Mouse (Mus musculus): ENCODE results near the gene Mink1. TPM values are rescaled to one million over a fixed set of nuclear protein-coding genes. Genes with fewer than 3 reads are reported as not detected.

Mink1 gene
- polyA plus RNA-seq, 1 experiment from 2014 or later: 12.5 TPM

DNA sequence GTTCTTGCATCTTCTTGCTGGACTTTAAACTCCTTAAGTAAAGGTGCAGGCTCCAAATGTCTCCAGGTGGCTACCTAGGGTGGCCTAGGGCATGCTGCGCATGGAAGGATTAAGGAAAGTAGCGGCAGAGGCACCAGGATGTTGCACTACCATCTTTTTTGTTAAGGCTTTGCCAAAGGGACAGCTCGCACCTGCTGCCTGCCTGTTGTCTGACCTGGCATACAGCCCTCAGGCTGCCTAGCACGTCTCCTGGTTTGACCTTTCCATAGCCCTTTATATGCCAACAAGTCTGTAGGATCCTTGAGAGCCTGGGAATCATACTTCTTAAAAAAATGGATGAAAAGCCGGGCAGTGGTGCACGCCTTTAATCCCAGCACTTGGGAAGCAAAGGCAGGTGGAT is 80.4 kb downstream of the Mink1 start:
- no peak overlapping the region for H3K9ac ChIP-seq (ENCODE audit: low read length)
- WGBS: 90% methylated on average over 6 of the region's 6 CpGs
- no peak for ATAC-seq (ENCODE audit: insufficient read depth, low FRiP score)

DNA sequence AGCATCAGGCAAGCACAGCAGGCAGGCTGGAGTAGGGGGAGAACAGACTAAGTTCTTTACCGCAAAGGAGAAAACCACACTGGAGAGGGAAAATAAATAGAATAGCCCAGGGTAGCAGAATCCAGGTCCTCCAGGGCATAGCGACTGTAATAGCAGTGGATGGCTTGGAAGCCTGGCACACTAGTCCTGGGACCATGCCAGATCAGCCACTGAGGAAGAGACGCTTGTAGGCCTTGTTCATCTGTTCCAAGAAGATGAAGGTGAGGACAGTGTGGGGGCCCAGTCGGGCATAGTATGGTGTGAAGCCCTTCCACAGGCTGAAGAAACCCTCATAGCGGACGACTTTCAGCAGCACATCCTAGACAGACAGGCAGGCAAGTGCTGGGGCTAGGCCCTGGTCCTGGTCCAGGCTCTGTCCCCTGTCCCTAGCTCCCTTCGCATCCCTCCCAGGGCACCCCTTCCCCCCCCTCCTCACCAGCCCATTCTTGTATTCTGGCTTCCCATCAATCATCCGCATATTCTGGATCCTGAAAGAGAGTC is 82.0 kb downstream of the Mink1 start:
- Histone ChIP-seq H3K27me3 (ENCODE audit: control insufficient read depth, insufficient read depth, low read length) (no peaks in the 10 kb centered on the region), H3K4me3 (replicated peaks; ENCODE audit: low read length) (no peak overlapping the region), H3K9ac (ENCODE audit: low read length) (no peak overlapping the region), H3K4me1 (ENCODE audit: control insufficient read depth, insufficient read depth, low read length) (peaks cover 29% of the 10 kb centered on the region), H3K36me3 (ENCODE audit: control insufficient read depth, insufficient read depth, low read length) (peaks cover 12% of the 10 kb centered on the region), H3K9me3 (replicated peaks; ENCODE audit: control insufficient read depth, low read length) (no peaks in the 10 kb centered on the region), H3K27ac (ENCODE audit: low read length) (no peak overlapping the region), H3K4me2 (ENCODE audit: low read depth, low read length) (no peak overlapping the region)
- ATAC-seq (ENCODE audit: insufficient read depth, low FRiP score): no peak
- 94% methylated on average over 8 of the region's 8 CpGs for WGBS

More for the DNA sequence above, 80.4 kb downstream of the Mink1 start:
- Histone ChIP-seq H3K9me3 (replicated peaks; ENCODE audit: control insufficient read depth, low read length) (no peaks in the 10 kb centered on the region), H3K4me3 (replicated peaks; ENCODE audit: low read length) (no peak overlapping the region), H3K27ac (ENCODE audit: low read length) (no peak overlapping the region), H3K27me3 (ENCODE audit: control insufficient read depth, insufficient read depth, low read length) (no peaks in the 10 kb centered on the region), H3K4me1 (ENCODE audit: control insufficient read depth, insufficient read depth, low read length) (peaks cover 17% of the 10 kb centered on the region), H3K36me3 (ENCODE audit: control insufficient read depth, insufficient read depth, low read length) (0 out of 2 replicates have a peak, but pooled peaks cover 6% of the 10 kb centered on the region), H3K4me2 (ENCODE audit: low read depth, low read length) (no peak overlapping the region)

DNA sequence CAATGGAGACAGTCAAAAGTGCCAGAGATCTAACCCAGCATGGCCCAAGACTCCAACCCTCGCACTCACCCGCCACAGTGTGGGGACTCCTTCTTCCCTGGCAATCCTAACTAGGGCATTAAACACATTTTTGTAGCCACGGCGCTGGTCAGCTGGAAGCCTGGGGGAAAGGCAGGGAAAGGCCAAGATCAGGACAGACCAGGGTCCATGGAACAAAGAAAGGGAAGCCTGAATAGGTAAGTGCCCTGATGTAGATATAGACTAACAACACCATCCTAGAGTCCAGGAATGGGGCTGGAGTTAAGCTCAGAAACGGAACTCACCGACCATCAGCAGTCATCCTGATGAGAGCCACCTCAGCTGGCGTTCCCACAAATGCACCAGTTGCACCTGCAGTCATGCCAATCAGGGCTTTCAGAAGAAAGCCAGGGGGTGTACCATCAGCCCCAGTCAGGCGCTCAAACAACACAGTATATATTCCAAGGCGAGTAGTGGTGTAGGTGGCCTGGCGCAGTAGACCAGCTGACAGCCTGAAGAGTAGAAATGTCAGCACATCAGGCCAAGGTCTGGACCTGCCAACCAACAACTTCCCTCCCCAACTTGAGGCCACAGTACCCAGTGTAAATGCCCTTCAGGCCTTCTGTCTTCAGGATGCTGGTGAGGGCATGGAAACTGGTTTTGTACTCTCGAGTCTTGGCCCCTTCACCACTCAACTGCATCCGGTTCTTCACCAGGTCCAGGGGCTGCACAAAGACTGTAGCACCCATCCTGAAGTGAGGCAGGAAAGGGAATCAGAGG is 83.0 kb downstream of the Mink1 start:
- Histone ChIP-seq H3K4me1 (ENCODE audit: control insufficient read depth, insufficient read depth, low read length) (peaks cover 34% of the 10 kb centered on the region), H3K27me3 (ENCODE audit: control insufficient read depth, insufficient read depth, low read length) (no peaks in the 10 kb centered on the region), H3K9ac (ENCODE audit: low read length) (peak overlapping the region; percentile 85), H3K4me2 (ENCODE audit: low read depth, low read length) (peak overlapping the region; percentile 81), H3K36me3 (ENCODE audit: control insufficient read depth, insufficient read depth, low read length) (peaks cover 13% of the 10 kb centered on the region), H3K4me3 (replicated peaks; ENCODE audit: low read length) (peak overlapping the region; percentile 59), H3K9me3 (replicated peaks; ENCODE audit: control insufficient read depth, low read length) (no peaks in the 10 kb centered on the region), H3K27ac (ENCODE audit: low read length) (peak overlapping the region; percentile 93; the same call in 1 of the 2 replicates)
- no peak for ATAC-seq (ENCODE audit: insufficient read depth, low FRiP score)
- WGBS: 86% methylated on average over 12 of the region's 12 CpGs

DNA sequence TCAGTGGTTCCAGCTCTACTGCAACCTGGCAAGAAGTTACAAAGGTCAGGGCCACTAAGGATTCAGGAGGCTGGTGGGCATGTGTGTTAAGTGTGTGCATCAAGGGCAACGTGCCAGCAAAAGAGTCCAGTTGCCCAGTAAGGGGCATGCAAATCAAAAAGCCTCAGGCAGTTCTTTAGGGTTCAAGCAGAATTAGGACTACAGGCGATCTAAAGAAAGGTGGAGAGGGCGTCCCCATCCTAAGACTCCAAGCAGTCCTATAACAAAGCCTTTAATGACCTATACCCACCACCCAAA is 83.5 kb downstream of the Mink1 start:
- Histone ChIP-seq H3K4me3 (replicated peaks; ENCODE audit: low read length) (peak overlapping the region; percentile 59), H3K4me1 (ENCODE audit: control insufficient read depth, insufficient read depth, low read length) (peaks cover 39% of the 10 kb centered on the region), H3K27ac (ENCODE audit: low read length) (peak overlapping the region; percentile 93), H3K36me3 (ENCODE audit: control insufficient read depth, insufficient read depth, low read length) (peaks cover 16% of the 10 kb centered on the region), H3K27me3 (ENCODE audit: control insufficient read depth, insufficient read depth, low read length) (no peaks in the 10 kb centered on the region), H3K9me3 (replicated peaks; ENCODE audit: control insufficient read depth, low read length) (no peaks in the 10 kb centered on the region), H3K9ac (ENCODE audit: low read length) (peak overlapping the region; percentile 85), H3K4me2 (ENCODE audit: low read depth, low read length) (peak overlapping the region; percentile 81)
- no peak for ATAC-seq (ENCODE audit: insufficient read depth, low FRiP score)
- 17% methylated on average over 3 of the region's 3 CpGs for WGBS

DNA sequence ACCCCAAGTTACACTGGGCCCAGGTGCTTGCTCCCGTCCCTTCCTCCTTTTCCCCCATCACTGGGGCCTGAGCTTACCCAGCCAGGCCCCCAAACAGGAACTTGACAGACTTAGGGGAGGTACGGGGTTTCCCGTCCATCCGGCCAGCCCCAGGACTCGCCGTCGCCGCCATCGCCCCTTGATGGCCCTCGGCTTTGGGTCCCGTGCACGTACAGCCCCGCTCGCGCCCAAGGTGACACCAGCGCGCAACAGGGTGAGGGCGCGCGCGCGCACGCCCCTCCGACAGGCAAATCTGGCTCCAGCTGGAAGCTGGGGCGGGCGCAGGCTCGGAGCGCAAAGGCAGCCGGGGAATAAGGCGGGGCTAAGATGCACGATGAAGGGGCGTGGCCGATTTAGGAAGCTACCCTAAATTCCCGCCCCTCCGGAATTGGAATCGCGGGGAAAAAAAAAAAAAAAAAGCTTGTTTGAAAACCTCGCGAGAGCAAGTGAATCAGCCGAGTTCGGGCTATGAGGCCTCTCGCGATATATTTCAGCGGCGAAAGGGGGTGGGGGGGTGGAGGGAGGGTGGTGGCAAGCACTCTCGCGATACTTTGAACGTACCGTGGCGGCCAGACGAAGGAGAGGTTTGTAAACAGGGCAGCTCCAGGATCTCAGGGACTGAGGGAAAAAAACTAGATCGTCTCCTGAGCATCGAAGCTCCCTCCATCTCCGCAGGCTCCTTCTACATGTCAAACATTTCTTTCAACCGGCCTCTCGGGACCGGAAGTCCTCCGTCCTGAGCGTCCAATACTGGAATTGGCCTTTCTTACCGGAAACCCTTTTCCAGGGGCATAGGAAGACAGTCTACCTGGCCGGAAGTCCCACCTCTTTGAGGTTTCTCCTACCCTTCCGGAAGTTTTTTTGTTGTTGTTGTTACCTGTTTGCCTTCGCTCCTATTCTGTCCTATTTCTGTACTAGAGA is 84.3 kb downstream of the Mink1 start, which contains the start of the genes Rnf167 and Slc25a11:
Gene Rnf167 (plus strand): TSS at position 545 of the 960 bp plus-strand sequence.
Gene Slc25a11 (minus strand): TSS at position 789 of the 960 bp plus-strand sequence.
- Histone ChIP-seq H3K36me3 (ENCODE audit: control insufficient read depth, insufficient read depth, low read length) (peaks cover 19% of the 10 kb centered on the region), H3K9ac (ENCODE audit: low read length) (peak within 1 kb of the TSS; percentile 93), H3K4me3 (replicated peaks; ENCODE audit: low read length) (peak within 1 kb of the TSS; percentile 87), H3K4me2 (ENCODE audit: low read depth, low read length) (peak within 1 kb of the TSS; percentile 87), H3K9me3 (replicated peaks; ENCODE audit: control insufficient read depth, low read length) (no peaks in the 10 kb centered on the region), H3K27ac (ENCODE audit: low read length) (peak within 1 kb of the TSS; percentile 98), H3K4me1 (ENCODE audit: control insufficient read depth, insufficient read depth, low read length) (peaks cover 47% of the 10 kb centered on the region), H3K27me3 (ENCODE audit: control insufficient read depth, insufficient read depth, low read length) (no peaks in the 10 kb centered on the region)
- WGBS: under 1% methylated on average over 63 of the region's 63 CpGs
- peak; percentile 89 for ATAC-seq (ENCODE audit: insufficient read depth, low FRiP score)

DNA sequence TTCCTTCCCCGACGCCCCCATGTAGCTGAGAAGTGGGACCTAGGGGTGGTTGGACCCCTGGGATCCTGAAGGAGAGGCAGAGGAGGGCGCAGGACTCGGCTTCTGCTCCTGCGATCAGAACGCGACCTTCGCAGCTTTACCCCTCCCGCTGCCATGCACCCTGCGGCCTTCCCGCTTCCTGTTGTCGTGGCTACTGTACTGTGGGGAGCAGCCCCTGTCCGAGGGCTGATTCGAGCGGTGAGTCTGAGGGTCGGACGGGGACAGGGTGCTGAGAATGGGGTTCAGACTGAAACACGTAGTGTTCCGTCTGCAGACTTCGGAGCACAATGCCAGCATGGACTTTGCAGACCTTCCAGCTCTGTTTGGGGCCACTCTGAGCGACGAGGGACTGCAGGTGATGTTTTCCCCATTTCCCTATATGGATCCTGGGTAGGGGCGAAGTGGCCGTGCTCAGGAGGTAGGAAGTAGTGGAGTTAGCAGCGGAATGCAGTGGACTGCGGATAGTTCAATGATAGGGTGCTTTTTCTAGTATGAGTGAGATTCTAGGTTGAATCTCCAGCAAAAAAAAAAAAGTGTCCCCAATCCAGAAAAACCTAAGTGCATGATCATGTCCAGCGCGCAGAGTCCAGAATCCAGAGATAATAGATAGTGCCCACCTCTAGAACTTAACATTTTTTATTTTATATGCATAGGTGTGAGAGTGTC is 85.2 kb downstream of the Mink1 start:
- 3% methylated on average over 28 of the region's 28 CpGs for WGBS
- ATAC-seq (ENCODE audit: insufficient read depth, low FRiP score): peak; percentile 1; the same call in 1 of the 2 replicates

DNA sequence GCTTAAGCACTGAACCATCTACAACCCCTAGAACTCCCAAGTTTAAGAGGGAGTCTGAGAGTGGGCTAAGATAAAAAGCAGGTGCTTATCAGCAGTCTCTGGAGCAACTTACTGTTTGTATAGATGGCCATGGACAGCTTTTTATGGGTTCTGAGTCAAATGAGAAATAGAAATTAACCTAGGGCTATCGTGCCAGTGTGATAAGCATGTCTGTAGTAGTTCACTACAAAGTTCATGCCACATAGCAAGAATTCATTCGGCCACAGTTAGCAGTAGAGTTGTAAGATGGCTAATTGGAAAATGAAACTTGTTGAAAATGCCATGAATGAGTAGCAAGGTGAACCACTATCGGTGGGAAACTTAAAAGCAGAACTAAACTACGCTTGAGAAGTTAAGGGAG is 85.8 kb downstream of the Mink1 start:
- Histone ChIP-seq H3K4me1 (ENCODE audit: control insufficient read depth, insufficient read depth, low read length) (peaks cover 57% of the 10 kb centered on the region), H3K4me3 (replicated peaks; ENCODE audit: low read length) (peak overlapping the region; percentile 87), H3K4me2 (ENCODE audit: low read depth, low read length) (peak overlapping the region; percentile 87), H3K27me3 (ENCODE audit: control insufficient read depth, insufficient read depth, low read length) (no peaks in the 10 kb centered on the region), H3K9ac (ENCODE audit: low read length) (peak overlapping the region; percentile 93), H3K36me3 (ENCODE audit: control insufficient read depth, insufficient read depth, low read length) (peaks cover 25% of the 10 kb centered on the region), H3K27ac (ENCODE audit: low read length) (peak overlapping the region; percentile 98; the same call in 1 of the 2 replicates), H3K9me3 (replicated peaks; ENCODE audit: control insufficient read depth, low read length) (no peaks in the 10 kb centered on the region)
- 69% methylated on average over 4 of the region's 4 CpGs for WGBS
- no peak for ATAC-seq (ENCODE audit: insufficient read depth, low FRiP score)

More for the DNA sequence above, 85.2 kb downstream of the Mink1 start:
- Histone ChIP-seq H3K4me1 (ENCODE audit: control insufficient read depth, insufficient read depth, low read length) (peaks cover 56% of the 10 kb centered on the region), H3K36me3 (ENCODE audit: control insufficient read depth, insufficient read depth, low read length) (peaks cover 25% of the 10 kb centered on the region), H3K4me2 (ENCODE audit: low read depth, low read length) (peak overlapping the region; percentile 87), H3K9me3 (replicated peaks; ENCODE audit: control insufficient read depth, low read length) (no peaks in the 10 kb centered on the region), H3K4me3 (replicated peaks; ENCODE audit: low read length) (peak overlapping the region; percentile 87), H3K27ac (ENCODE audit: low read length) (peak overlapping the region; percentile 98), H3K9ac (ENCODE audit: low read length) (peak overlapping the region; percentile 93), H3K27me3 (ENCODE audit: control insufficient read depth, insufficient read depth, low read length) (no peaks in the 10 kb centered on the region)

DNA sequence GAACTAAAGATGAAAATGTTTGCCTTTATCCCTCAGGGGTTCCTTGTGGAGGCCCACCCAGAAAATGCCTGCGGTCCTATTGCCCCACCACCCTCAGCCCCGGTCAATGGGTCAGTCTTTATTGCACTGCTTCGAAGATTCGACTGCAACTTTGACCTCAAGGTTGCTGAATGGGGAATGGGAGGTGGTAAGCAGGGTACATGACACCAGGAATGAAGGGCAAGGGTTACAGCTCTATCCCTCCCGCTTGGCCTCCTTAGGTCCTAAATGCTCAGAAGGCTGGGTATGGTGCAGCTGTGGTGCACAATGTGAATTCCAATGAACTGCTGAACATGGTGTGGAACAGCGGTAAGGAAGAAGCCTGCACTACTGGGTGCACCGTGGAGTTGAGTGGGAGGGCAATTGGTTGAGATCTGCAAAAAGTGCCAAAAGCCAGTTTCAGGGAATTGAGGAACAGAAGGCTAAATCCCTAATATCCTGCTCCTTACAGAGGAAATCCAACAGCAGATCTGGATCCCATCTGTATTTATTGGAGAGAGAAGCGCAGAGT is 86.6 kb downstream of the Mink1 start:
- WGBS: 79% methylated on average over 8 of the region's 8 CpGs
- peaks cover 57% of the 10 kb centered on the region for H3K4me1 ChIP-seq (ENCODE audit: control insufficient read depth, insufficient read depth, low read length)
- no peaks in the 10 kb centered on the region for H3K9me3 ChIP-seq (replicated peaks; ENCODE audit: control insufficient read depth, low read length)
- H3K4me3 ChIP-seq (replicated peaks; ENCODE audit: low read length): no peak overlapping the region
- ATAC-seq (ENCODE audit: insufficient read depth, low FRiP score): no peak
- peak overlapping the region; percentile 87 for H3K4me2 ChIP-seq (ENCODE audit: low read depth, low read length)
- H3K36me3 ChIP-seq (ENCODE audit: control insufficient read depth, insufficient read depth, low read length): peaks cover 24% of the 10 kb centered on the region
- H3K27ac ChIP-seq (ENCODE audit: low read length): 0 out of 2 replicates have a peak overlapping the region, but pooled peaks have one; percentile 71
- no peaks in the 10 kb centered on the region for H3K27me3 ChIP-seq (ENCODE audit: control insufficient read depth, insufficient read depth, low read length)
- H3K9ac ChIP-seq (ENCODE audit: low read length): no peak overlapping the region
